Mouse (Mus musculus) thymus, adult 2 months (tissue): ENCODE results near the gene Sfxn3. TPM values are rescaled to one million over a fixed set of nuclear protein-coding genes. Genes with fewer than 3 reads are reported as not detected.

ENCODE experiments used
- DNase-seq: peaks from one replicate; pipeline ENCODE4 v3.0.0; 2021
- H3K27ac ChIP-seq: fragments of 200-500 bp; 2 replicates; pipeline ENCODE4 v1.5.1; 2012; ENCODE audit warnings: low read length, control low read depth; ENCODE audit not compliant: control insufficient read depth, insufficient read depth
- H3K27me3 ChIP-seq: fragments of 200-500 bp; 2 replicates; pipeline ENCODE4 v1.6.1; 2012; ENCODE audit warnings: mild to moderate bottlenecking, low read length, moderate library complexity, mixed read lengths; ENCODE audit not compliant: control insufficient read depth, insufficient read depth
- H3K36me3 ChIP-seq: fragments of 200-500 bp; 2 replicates; pipeline ENCODE4 v1.6.1; 2012; ENCODE audit warnings: mild to moderate bottlenecking, low read length, moderate library complexity; ENCODE audit not compliant: control insufficient read depth, insufficient read depth
- H3K4me1 ChIP-seq: fragments of 200-500 bp; replicated peaks from 2 replicates; pipeline ENCODE4 v1.6.1; 2012; ENCODE audit warnings: low read length; ENCODE audit not compliant: control insufficient read depth, insufficient read depth
- H3K4me3 ChIP-seq: fragments of 200-500 bp; 2 replicates; pipeline ENCODE4 v1.5.1; 2012; ENCODE audit warnings: mild to moderate bottlenecking, low read length, control low read depth, moderate library complexity; ENCODE audit not compliant: control insufficient read depth, insufficient read depth
- CTCF ChIP-seq: fragments of 200-500 bp; IDR thresholded peaks from 2 replicates; pipeline ENCODE4 v1.5.1; 2012; ENCODE audit warnings: mild to moderate bottlenecking, control low read depth, low read length, moderate library complexity, borderline replicate concordance; ENCODE audit not compliant: control insufficient read depth, poor library complexity, insufficient read depth; ENCODE audit errors: extremely low read depth
- POLR2A ChIP-seq: fragments of 200-500 bp; IDR thresholded peaks from 2 replicates; pipeline ENCODE4 v1.6.1; 2012; ENCODE audit warnings: mild to moderate bottlenecking, low read length, control low read depth, moderate library complexity; ENCODE audit not compliant: control insufficient read depth, poor library complexity, insufficient read depth; ENCODE audit errors: extremely low read depth
- WGBS: fragments of 180-500 bp; shearing (Covaris S2); methylation state at CpG from one replicate; pipeline ENCODE4 v1.1.7; 2018; 5-methylcytosine and 5-hydroxymethylcytosine counted together
- polyA plus RNA-seq: library from polyadenylated mRNA; depleted of rRNA; stranded (reverse); fragments of >200 nt; gene quantifications from 2 replicates; pipeline ENCODE4 v1.2.3, GENCODE M21; 2012

The Sfxn3 gene
- polyA plus RNA-seq, 1 experiment = 61.1 TPM

DNA sequence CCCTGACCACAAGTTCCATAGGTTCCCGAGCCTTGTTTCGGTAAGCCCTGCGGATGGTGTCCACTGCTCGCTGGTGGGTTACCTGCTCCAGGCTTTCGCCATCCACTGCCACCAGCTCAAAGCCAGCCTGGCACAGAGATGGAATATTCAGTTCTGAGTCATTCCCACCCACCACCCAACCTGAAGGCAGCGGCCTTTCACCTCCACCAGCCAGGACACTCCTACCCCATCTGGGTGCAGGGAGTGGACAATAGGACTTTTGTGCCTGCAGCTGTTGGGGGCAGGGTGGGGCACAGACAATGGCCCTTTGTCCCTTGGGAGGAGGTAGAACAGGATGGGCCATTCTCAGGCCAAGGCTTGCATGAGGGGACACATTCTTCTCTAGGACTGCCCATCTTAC, 19.5 kb upstream of the Sfxn3 start:
- Histone ChIP-seq H3K27ac (no peak overlapping the region), H3K4me1 (peaks cover 6% of the 10 kb centered on the region; the same call in 1 of the 2 replicates), H3K27me3 (no peaks in the 10 kb centered on the region), H3K36me3 (no peaks in the 10 kb centered on the region), H3K4me3 (no peak overlapping the region)
- no peak for TF ChIP-seq POLR2A
- no peak for TF ChIP-seq CTCF
- no peak for DNase-seq
- 97% methylated on average over 6 of the region's 6 CpGs for WGBS

DNA sequence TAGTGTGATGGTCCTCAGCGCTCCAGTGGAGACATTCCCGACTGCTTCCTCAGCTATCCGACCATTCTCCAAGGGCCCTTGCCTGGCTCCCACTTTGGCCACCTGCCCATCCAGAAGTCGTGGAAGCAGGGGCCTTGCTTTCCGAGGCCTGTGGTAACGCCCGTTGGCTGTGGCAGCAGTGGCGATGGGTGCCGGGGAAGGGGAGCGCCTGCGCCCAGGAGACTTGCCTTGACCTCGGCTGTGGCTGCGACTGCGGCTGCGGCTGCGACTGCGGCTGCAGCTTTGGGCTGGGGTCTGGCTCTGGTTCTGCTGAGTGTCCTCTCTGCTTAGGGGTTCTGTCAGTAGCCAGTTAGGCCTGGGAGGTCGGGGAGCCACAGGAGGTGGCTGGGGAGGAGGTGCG, 18.6 kb upstream of the Sfxn3 start:
- no peak for TF ChIP-seq POLR2A
- TF ChIP-seq CTCF = no peak
- DNase-seq = no peak
- Histone ChIP-seq H3K27me3 (no peaks in the 10 kb centered on the region), H3K4me1 (peaks cover 6% of the 10 kb centered on the region; the same call in 1 of the 2 replicates), H3K27ac (no peak overlapping the region), H3K36me3 (no peaks in the 10 kb centered on the region), H3K4me3 (no peak overlapping the region)
- WGBS = 89% methylated on average over 19 of the region's 19 CpGs

DNA sequence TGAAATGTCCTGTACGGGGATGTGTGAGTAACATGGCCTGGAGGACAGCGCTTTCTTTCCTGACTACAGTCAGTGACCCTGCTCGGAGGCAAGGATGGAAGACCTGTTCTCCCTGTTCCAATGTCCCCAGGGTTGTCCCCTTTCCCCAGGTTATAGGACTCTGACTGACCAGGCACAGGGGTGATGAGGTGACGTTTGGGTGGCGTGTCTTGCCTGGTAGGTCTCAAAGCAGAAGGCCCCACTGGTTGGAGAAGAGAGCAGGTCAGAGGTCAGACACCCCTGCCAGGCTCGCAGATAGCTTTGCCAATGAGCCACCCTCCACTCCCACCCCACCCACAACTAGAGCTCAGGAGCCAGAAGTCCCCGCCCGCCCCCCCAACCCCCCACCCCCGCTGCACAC, 17.7 kb upstream of the Sfxn3 start:
- Histone ChIP-seq H3K4me3 (no peak overlapping the region), H3K36me3 (no peaks in the 10 kb centered on the region), H3K4me1 (peaks cover 6% of the 10 kb centered on the region; the same call in 1 of the 2 replicates), H3K27ac (no peak overlapping the region), H3K27me3 (no peaks in the 10 kb centered on the region)
- DNase-seq = no peak
- WGBS = 72% methylated on average over 9 of the region's 9 CpGs
- TF ChIP-seq CTCF (no peak), POLR2A (no peak)

DNA sequence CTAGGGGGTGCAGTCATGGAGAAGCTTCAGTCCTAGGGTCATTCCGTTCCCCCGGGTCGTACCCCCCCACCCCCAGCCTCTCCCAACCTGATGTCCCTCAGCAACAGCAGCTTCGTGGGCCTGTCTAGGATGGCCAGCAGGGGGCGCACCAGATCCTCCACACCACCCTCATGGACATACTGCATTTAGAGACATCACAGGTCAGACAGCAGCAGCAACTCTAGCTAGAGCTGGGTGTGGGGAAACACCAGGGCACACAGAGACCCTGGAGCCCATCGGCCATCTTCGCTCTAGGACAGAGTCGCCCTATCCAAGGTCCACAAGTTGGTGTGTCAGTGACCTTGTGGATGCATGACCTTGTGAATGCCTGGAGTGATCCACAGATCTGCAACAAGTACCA, 17.2 kb upstream of the Sfxn3 start:
- H3K27me3 ChIP-seq = no peaks in the 10 kb centered on the region
- peak; percentile 60 for DNase-seq
- no peaks in the 10 kb centered on the region for H3K36me3 ChIP-seq
- H3K4me3 ChIP-seq = no peak overlapping the region
- TF ChIP-seq POLR2A (no peak), CTCF (peak; percentile 95)
- no peak overlapping the region for H3K27ac ChIP-seq
- peaks cover 6% of the 10 kb centered on the region; the same call in 1 of the 2 replicates for H3K4me1 ChIP-seq
- WGBS = 30% methylated on average over 8 of the region's 8 CpGs

DNA sequence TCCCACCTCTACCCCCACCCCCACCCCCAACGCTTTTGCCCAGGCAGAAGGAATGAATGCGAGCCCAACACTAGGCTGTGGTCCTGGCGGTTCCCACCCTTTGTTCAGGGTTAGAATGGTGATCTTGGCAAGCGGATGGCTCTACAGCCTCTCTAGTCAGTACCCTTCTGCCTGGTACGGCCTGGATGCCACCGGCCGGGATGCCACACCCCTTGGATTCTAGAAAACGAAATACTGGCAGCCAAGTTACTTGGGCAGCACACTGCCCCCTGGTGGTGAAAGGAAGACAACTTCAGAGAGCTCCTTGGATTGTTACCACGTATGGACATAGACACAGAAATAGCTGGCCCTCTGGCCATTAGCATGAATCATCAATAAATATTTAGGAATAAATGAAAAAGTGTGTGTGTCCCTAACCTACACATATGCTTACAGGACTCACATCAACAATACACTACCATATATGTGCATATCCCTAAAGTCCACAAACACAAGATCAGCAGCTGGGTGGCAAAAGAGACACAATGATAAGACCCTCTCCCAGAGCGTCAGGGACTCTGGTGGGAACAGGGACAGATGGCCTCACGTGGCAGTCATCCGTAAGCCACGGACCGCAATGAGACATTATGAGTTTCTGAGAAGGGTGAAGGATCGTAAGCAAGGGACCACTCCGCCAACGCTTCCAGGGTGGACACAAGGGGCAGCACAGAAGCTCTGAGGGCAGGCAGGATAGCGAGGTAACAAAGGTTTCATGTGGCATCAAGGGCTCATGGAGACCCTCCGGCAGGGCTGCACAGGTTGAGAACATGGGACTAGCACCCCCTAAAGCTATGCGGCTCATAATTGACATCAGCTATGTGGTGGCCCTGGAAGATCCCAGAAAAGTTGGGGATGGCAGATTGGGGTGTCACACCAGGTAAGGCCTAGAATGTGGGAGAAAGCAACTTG, 16.3 kb upstream of the Sfxn3 start:
- peak; percentile 76; the same call in 1 of the 2 replicates for TF ChIP-seq CTCF
- TF ChIP-seq POLR2A = no peak
- 45% methylated on average over 20 of the region's 20 CpGs for WGBS
- Histone ChIP-seq H3K36me3 (no peaks in the 10 kb centered on the region), H3K27ac (no peak overlapping the region), H3K4me1 (peaks cover 6% of the 10 kb centered on the region; the same call in 1 of the 2 replicates), H3K27me3 (no peaks in the 10 kb centered on the region), H3K4me3 (no peak overlapping the region)
- DNase-seq = peak; percentile 67

DNA sequence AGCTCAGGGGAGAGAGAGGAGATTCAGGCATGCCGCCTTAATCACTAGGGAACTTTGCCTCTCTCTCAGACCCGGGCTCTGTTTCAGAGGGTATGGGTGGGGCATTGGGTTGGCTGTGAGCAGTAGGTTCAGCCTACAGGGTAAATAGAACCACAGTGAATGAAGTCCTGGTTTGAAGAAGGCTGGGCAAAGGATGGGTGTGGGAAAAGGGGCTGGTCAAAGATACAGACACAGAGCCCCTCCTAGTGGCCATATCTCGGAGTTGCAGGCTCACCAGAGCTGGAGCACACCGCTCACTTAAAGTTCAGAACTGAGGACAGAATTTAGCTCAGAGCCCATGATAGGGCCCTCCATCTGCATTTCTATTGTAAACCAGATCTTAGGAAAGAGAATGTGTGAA, 15.5 kb upstream of the Sfxn3 start:
- H3K4me1 ChIP-seq = peaks cover 6% of the 10 kb centered on the region; the same call in 1 of the 2 replicates
- H3K27ac ChIP-seq = no peak overlapping the region
- H3K4me3 ChIP-seq = no peak overlapping the region
- peak; percentile 65; the same call in 1 of the 2 replicates for TF ChIP-seq CTCF
- no peak for TF ChIP-seq POLR2A
- peak; percentile 70 for DNase-seq
- H3K27me3 ChIP-seq = no peaks in the 10 kb centered on the region
- WGBS = 29% methylated on average over 4 of the region's 4 CpGs
- H3K36me3 ChIP-seq = no peaks in the 10 kb centered on the region
